Mouse (Mus musculus) olfactory bulb, adult 2 months (tissue): Measurements from ENCODE around the gene Tldc2. TPM values are rescaled to one million over a fixed set of nuclear protein-coding genes. Genes with fewer than 3 reads are reported as not detected.

Source experiments
- H3K27ac ChIP-seq: fragments of 200-500 bp; 2 replicates; pipeline ENCODE4 v1.5.1; 2012; ENCODE audit warnings: low read depth, low read length; ENCODE audit not compliant: insufficient read depth
- H3K4me1 ChIP-seq: fragments of 200-500 bp; 2 replicates; pipeline ENCODE4 v1.6.1; 2012; ENCODE audit warnings: low read length; ENCODE audit not compliant: control insufficient read depth, insufficient read depth
- H3K4me3 ChIP-seq: fragments of 200-500 bp; 2 replicates; pipeline ENCODE4 v1.5.1; 2012; ENCODE audit warnings: mild to moderate bottlenecking, low read depth, low read length, moderate library complexity; ENCODE audit not compliant: insufficient read depth
- CTCF ChIP-seq: fragments of 200-500 bp; IDR thresholded peaks from 2 replicates; pipeline ENCODE4 v1.5.1; 2012; ENCODE audit warnings: low read depth, mild to moderate bottlenecking, low read length, moderate library complexity; ENCODE audit not compliant: insufficient read depth
- POLR2A ChIP-seq: fragments of 200-500 bp; IDR thresholded peaks from 2 replicates; pipeline ENCODE4 v1.6.1; 2012; ENCODE audit warnings: mild to moderate bottlenecking, low read depth, low read length, moderate library complexity; ENCODE audit not compliant: insufficient read depth
- WGBS: fragments of 180-500 bp; shearing (Covaris S2); methylation state at CpG from one replicate; pipeline ENCODE4 v1.1.7; 2018; 5-methylcytosine and 5-hydroxymethylcytosine counted together
- polyA plus RNA-seq: library from polyadenylated mRNA; stranded (reverse); fragments of >200 nt; gene quantifications from 2 replicates; pipeline ENCODE4 v1.2.4, GENCODE M21; 2012; ENCODE audit warnings: low replicate concordance; ENCODE audit not compliant: missing spikeins, insufficient read depth, insufficient read length

Gene Tldc2
- polyA plus RNA-seq, 1 experiment: not detected

GRCm38 (mm10) chr2:157121766-157122165 is 34.9 kb downstream of the Tldc2 start:
- Histone ChIP-seq H3K27ac (no peak overlapping the region), H3K4me3 (no peak overlapping the region), H3K4me1 (no peaks in the 10 kb centered on the region)
- WGBS: 91% methylated on average over 8 of the region's 8 CpGs
- TF ChIP-seq POLR2A (no peak), CTCF (no peak)

- no peaks in the 10 kb centered on the region for H3K4me1 ChIP-seq
- WGBS: 88% methylated on average over 3 of the region's 3 CpGs
- no peak overlapping the region for H3K4me3 ChIP-seq
- TF ChIP-seq CTCF: no peak
- TF ChIP-seq POLR2A: no peak
- H3K27ac ChIP-seq: no peak overlapping the region
Measured at GRCm38 (mm10) chr2:157125246-157125645, 38.4 kb downstream of the Tldc2 start.

- Histone ChIP-seq H3K4me1 (no peaks in the 10 kb centered on the region), H3K27ac (no peak overlapping the region), H3K4me3 (no peak overlapping the region)
- whole genome bisulfite sequencing: 76% methylated on average over 3 of the region's 3 CpGs
- TF ChIP-seq POLR2A (no peak), CTCF (no peak)
Measured at GRCm38 (mm10) chr2:157127370-157127769, 40.5 kb downstream of the Tldc2 start.

- Histone ChIP-seq H3K4me1 (no peaks in the 10 kb centered on the region), H3K27ac (no peak overlapping the region), H3K4me3 (no peak overlapping the region)
- WGBS: 51% methylated on average over 4 of the region's 4 CpGs
- TF ChIP-seq CTCF (no peak), POLR2A (no peak)
Measured at GRCm38 (mm10) chr2:157128072-157128471, 41.2 kb downstream of the Tldc2 start.

- no peak overlapping the region for H3K27ac ChIP-seq
- no peaks in the 10 kb centered on the region for H3K4me1 ChIP-seq
- no peak overlapping the region for H3K4me3 ChIP-seq
- TF ChIP-seq CTCF (no peak), POLR2A (no peak)
- WGBS: 90% methylated on average over 4 of the region's 4 CpGs
Measured at GRCm38 (mm10) chr2:157129096-157129495, 42.2 kb downstream of the Tldc2 start.

GRCm38 (mm10) chr2:157129601-157130164 is 42.8 kb downstream of the Tldc2 start:
- Histone ChIP-seq H3K4me3 (no peak overlapping the region), H3K27ac (no peak overlapping the region), H3K4me1 (no peaks in the 10 kb centered on the region)
- TF ChIP-seq POLR2A (no peak), CTCF (no peak)
- WGBS: 84% methylated on average over 11 of the region's 11 CpGs

GRCm38 (mm10) chr2:157130813-157131514 is 44.1 kb downstream of the Tldc2 start:
- H3K4me3 ChIP-seq: no peak overlapping the region
- no peak overlapping the region for H3K27ac ChIP-seq
- no peaks in the 10 kb centered on the region for H3K4me1 ChIP-seq
- TF ChIP-seq POLR2A: no peak
- no peak for TF ChIP-seq CTCF
- WGBS: 83% methylated on average over 8 of the region's 8 CpGs

GRCm38 (mm10) chr2:157132086-157132485 is 45.2 kb downstream of the Tldc2 start:
- Histone ChIP-seq H3K4me1 (no peaks in the 10 kb centered on the region), H3K27ac (no peak overlapping the region), H3K4me3 (no peak overlapping the region)
- WGBS: 93% methylated on average over 1 of the region's 1 CpGs
- no peak for TF ChIP-seq CTCF
- TF ChIP-seq POLR2A: no peak

- no peak overlapping the region for H3K27ac ChIP-seq
- no peak overlapping the region for H3K4me3 ChIP-seq
- TF ChIP-seq POLR2A (no peak), CTCF (no peak)
- H3K4me1 ChIP-seq: no peaks in the 10 kb centered on the region
- 72% methylated on average over 3 of the region's 3 CpGs for WGBS
Measured at GRCm38 (mm10) chr2:157132686-157133540, 46.1 kb downstream of the Tldc2 start.
